Mouse (Mus musculus) embryo, embryonic 9.5 days (tissue): Measurements from ENCODE around the gene Shroom2.

ENCODE experiments used
- DNase-seq: peaks from one replicate; pipeline ENCODE4 v3.0.0-alpha.2; 2017; ENCODE audit errors: extremely low spot score

Gene Shroom2

DNA sequence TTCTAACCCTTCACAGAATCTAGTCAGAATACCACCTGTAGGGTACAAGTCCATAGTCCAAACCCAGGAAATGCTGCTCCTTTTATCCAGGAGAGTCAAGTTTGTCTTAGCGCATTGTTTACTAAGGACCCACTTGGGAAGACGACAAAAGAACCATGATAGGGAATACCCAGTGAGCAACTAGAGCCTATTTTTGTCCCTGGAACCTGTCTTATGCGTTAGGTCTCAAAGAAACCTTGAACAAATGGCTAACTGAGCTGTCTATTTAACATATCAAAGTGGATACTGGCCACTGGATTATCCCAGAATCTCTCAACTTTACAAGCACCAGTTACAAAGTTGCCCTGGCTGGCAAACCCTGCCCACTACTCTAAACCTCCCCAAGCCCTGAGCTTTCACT is 67.6 kb downstream of the Shroom2 start:
- DNase-seq, result no peak

DNA sequence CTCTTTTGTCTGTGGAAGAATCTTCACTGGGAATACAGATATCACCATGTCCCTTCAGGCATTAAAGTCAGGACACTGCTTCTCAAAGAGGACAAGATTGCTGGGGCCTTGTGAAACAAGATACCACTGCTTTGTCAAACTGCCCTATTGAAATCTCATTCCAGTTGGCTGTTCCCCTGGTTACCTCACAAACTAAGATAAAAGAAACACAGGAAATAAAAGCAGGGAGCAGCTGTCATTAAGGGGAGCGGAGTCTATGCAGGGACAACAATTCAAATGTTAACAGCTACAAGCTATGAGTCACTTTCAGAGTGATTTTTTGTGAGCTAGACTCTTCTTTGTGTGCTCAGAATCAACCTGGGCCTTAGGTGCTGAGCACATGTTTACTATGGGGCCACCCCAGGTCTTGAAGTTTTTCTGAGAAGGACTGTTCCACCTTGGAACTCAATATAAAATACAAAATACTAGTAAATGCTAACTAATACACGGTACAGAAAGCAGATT is 78.4 kb downstream of the Shroom2 start:
- DNase-seq, result peak; percentile 10

DNA sequence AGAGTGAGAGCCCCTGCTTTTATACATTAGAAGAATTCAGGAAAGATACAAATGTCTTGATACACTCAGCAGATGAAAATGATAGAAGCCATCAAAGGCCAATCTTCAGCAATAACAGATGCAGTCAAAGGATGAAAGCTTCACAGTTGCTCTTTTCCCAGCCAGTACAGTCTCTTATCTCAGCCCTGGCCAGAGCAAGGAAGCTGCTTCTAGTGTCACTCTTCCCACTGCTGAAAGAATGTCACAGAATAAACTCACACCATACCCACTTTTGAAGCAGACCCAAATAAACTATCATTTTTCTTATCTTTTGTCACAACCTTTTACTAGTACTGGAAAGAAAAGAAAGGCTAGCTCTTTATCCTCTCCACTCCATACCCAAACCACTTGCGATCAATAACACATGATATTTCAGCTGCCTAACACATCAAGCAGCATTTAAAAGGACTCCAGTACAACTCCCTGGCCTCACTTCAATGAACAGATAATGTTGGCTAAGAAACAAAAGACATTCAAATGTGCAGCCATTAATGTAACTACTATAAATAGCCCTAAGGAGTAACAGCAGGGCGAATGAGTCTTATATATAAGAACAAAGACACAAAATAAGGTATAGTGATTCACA is 90.0 kb downstream of the Shroom2 start:
- no peak for DNase-seq

DNA sequence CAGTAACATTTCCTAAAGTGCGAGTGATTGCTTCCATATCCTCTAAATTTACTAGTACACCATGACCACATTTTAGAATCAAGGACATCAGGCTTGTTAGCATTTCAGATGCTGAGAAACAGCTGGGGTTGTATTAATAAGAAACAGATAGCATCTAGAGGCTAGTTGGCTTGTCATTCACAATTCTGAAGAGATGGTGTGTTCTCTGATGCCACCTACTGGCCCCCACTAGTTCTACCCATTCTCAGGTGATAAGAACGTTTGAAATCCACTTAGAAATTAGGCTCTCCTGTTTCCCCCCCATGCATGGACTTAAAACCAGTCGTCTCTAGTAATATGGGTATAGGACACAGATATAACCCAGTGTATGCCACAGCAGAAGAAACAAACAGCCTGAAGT is 92.9 kb downstream of the Shroom2 start:
- no peak for DNase-seq

DNA sequence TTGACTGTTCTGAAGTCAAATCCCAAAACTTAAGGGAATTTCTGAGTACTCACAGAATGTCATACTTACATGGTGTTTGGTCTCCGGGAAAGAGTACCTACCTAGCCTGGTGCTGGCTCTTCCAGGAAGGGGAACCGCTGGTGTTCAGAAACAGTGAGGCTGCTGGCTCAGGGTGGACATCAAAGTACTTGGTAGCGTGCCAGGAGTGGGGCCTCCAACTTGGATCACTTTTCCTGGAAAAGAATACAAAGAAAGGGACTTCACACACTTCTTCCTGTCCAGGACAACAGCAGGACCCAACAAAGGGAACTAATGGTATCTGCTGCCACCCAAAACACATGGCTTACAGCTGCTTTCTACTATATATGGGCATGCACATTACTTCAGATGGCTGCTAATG is 95.8 kb downstream of the Shroom2 start:
- DNase-seq, result no peak

DNA sequence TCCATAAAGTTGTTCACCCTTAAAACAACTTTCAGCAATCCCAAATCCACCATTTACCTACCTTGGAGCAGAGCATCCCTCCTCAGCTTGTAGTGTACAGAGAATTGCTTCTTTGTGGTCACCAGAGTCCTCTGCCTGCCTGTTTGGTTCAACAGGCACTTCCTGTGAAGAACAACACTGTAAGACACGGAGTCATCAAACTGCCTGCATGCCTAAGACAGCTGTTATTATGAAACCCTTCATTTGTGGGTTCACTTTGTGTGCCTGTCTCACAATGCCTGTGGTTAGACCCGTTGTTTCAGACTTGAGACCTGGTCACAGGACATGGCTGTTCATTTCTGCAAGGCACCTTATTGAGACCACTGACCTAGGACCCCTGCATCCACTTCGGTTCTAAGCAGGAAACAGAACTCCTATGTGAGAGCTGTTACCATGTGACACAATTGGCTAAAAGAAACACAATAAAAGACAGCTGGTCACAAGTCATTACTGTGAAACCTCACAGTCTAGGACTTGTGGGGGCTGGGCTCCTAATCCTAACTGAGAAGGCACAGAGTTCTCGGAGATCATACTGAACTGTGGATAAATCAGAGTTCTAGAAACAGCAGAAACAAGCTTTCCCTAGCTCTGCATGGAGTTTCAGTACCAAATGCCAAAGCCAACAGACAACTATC is 111.8 kb downstream of the Shroom2 start:
- no peak for DNase-seq

DNA sequence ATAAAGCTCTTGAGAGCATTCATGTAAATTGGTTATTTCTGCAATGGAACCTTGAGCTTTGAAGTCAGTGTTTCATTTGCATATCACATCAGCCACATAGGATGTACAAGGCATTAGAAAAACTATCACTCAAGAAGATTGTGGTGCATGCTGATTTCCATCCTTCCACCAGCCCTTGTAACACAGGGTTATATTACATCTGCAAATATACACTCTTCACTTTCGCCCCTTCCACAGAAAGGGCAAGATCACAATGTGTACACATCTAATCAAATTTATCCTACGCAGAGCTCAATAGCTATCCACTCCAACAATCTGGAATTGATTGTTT is 112.7 kb downstream of the Shroom2 start:
- DNase-seq, result no peak

DNA sequence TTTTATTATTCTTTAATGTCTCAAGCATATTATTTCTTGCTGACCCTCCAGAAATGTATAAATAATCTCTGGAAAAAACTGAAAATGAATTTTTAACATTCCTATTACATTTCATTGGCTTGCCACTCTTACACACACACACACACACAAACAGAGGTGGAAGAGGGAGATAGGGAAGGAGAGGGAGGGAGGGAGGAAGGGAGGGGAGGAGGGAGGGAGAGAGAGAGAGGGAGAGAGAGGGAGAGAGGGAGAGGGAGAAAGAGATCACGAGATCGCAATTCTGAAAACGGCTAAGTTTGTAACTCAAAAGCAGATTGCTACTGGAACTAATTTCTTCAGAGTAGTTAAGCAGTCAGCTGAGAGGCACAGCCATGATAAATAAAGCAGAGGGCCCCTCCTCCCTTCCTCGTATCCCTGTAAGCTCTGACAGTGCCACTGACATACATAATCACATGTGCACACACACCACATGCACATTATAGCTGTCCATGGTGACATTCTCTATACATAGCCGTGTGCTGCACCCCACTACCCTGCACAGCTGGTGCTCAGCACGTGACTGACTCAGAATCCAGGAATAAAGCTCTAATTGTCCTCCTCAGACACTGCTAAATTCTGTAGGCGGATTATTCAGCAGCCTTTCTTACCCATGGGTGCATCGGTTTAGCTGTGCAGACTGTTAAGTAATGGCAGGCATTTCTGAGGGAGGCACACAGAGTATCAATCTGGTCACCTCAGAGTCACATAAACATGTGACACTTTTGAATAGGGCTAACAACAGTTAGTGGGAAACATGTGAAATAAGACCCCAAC is 113.3 kb downstream of the Shroom2 start:
- DNase-seq, result no peak

DNA sequence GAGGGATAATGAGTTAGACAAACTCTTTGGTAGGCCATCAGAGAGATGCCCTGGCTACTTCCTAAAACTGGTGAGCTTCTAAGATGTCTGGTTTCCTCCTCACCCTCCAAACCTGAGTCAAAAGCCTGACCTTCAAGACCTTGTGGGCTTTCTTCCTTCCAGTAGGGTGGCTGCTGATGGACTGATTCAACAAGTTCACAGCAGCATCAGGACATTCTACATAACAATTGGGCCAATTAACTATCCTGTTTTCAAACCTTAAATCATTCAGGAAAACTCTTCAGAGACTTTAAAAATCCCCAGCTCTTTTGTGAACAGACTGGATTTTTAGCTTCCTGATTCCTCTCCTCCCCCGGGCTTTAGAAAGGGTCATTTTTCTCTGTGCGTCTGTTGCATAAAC is 116.6 kb downstream of the Shroom2 start:
- no peak for DNase-seq

DNA sequence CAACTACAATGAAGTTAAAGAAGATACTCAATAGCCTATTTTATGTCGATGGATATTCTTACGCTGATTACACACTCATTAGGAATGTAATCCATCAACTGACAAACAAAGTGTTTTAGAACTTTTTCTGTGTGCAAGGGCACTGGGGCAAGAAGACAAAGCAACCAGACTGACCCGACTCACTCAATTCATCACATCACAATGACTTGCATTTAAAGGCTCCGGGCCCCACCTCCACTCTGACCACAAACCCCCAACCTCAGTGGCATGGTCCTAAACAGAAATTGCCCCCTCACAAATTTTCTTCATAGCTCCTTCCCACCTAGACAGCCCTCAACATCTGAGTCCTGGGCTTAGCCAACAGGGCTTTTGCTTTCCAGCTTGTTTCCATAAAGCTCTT is 124.4 kb downstream of the Shroom2 start:
- peak; percentile 25 for DNase-seq

DNA sequence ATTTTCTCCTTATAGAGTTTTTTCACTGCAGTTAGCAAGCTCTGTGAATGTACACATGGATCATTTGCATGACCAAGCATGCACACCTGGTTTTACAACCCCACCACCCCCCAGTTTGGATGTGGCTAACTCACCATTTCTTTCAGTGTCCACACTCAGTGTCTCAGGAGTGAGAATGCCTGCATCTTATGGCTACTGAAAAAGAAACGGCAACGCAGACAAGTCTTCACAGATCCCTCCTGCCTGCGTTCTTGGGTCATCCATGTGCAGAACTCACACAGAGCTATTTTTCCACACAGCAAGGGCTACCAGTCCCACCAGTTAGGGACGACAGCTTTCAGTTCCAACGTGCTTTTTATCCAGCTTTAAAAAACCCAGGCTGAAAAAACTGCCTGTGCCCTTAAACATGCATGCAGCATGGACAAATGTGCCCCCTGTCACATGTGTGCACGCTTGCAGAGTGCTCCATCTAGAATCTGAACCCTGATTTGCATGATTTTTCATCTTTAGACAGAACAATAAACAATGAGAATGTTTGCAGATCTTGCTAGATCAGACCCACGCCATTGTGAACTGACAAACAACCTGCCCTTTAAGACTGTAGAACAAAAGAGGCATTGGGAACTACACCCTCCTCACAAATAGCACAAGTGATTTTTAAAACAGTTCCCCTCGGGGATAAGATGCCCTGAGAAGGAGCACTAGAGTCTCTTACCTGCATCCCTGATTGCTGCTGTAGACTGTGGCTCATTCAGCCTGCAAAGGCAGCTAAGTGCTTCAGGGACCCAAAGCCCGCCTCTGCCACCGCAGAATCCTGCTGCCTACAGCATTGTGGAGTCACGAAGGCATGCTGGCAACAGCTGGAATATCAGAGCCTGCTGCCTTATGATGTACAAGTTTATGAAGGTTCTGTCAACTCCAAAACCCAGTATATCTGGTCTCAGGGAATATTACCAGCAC is 125.3 kb downstream of the Shroom2 start:
- DNase-seq, result peak; percentile 18

DNA sequence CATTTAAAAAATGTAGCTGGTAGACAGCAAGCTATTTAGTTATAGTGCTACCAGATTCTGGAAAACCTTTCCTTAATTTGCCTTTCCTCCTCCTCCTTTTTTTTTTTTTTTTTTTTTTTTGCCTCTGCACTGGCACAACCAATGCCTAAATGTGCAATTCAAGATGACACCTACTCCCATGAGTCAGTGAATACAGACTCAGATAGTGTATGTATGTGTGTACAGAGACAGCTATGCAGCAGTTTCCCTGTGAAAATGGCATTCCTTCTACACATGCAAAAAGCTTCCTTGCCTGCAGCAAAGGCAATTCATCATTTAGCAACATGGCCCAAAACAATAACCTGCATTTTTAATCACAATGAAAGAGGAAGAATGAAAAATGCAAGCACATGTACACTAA is 126.1 kb downstream of the Shroom2 start:
- no peak for DNase-seq

DNA sequence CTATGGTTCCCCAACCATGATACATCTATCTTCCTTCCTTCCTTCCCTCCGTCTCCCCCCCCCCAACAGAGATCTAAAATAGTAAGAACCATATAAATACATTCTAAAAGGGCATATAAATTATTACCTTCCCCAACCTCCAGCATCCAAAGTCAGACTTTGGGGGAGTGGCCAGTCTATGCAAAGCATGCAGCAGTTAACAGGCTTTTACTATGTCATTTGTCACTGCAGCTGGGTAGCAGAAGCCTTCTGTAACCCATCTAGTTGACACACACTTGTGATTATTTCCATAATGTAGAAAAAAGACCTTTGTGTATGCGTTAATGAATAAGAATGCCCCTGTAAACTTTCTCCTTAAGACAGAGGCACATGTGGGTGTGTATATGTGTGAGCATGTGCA is 126.6 kb downstream of the Shroom2 start:
- no peak for DNase-seq

DNA sequence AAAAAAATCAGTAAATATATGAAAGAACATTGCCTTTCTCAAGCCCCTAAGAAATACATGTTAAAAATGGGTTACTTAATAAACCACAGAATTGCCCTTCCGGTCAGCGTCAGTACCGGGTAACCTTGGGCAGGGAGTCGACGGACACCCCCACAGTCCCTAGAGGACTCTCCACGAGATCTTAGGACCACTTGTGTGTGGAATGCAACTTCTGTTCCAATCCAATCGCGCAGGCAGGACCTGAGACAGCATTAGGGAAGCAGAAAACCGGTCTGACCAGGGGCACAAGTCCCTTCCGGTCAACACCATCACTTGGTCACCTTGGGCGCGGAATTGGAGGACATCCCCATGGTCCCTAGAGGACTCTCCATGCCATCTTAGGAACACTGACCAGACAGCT is 133.9 kb downstream of the Shroom2 start:
- DNase-seq, result no peak

DNA sequence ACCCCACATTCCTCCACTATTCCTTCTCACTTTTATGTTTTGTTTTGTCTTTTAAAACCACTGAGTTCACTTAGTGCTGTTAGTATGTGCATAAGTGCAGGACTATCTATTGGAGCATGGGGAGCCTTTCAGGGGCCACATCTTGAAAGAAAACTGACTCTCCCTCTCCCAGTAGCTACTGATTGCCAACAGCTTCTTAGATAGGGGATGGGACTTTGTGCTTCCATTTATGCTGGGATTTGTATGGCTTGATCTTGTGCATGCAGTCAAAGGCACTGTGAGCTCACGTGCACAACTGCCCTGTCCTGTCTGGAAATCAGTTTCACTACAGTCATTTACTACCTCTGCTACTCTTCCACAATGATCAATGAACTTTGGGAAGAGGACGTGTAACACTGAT is 147.9 kb downstream of the Shroom2 start:
- DNase-seq, result no peak

DNA sequence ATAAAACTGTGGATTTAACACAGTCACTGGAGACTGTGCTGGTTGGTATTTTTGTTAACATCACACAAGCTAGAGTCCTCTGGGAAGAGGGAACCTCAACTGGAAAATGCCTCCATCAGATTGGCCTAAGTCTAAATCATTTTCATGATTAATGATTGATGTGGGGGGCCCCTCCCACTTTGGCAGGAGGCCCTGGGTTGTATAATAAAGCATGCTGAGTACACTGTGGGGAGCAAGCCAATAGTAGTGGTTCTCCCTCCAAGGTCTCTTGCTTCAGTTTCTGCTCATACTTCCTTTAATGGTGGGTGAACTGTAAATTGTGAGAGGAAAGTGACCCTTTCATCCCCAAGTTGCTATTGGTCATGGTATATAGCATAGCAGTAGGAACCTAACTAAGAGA is 148.3 kb downstream of the Shroom2 start:
- no peak for DNase-seq

DNA sequence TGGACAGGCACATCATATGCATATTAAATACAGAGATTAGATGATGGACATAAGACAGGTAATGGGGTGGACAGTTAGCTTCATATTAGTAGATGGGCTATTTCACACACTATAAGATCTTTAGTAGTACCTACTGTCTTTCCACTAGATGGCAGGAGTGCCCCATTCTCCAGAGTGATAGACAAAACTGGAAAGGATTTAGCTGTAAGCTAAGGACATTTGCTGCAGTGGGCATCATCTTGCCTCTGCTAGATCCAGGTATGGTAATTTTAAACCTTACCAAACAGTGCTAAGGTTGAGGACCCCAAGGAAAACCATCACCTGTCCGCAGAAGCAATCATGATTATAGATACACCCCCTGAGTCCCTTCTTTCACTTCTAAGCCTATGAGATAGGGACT is 150.8 kb downstream of the Shroom2 start:
- DNase-seq, result peak; percentile 11

DNA sequence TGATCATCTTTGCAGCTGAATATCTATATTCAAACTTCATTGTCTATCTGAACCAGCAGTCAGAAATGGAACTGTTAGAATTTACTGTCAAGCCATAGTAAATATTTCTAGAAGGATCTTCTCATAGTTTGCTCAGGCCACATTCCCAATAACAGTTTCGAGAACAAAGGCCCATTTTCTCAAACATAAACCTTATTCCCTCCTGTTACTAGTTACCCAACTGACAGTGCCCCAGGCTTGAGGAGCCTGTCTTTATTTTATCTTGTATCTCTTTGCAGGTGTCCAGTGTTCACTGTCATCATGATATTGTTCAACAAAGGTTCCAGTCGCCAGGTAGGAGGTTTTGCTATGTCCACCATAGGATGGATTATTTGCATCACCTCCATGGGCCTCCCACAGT is 206.2 kb downstream of the Shroom2 start, which contains the start of gene Cldn34a:
Cldn34a (plus strand) TSS at position 301 of the 400 bp plus-strand sequence.
- DNase-seq, result no peak
